Mouse (Mus musculus): ENCODE measurements around the gene Nr4a1. TPM values are rescaled to one million over a fixed set of nuclear protein-coding genes. Genes with fewer than 3 reads are reported as not detected.

The Nr4a1 gene
- total RNA-seq, 2 experiments from 2014 or later = 275 to 349 TPM

- no peak for DNase-seq (ENCODE audit: low spot score in 2 of 2)
Measured at GRCm38 (mm10) chr15:101253563-101253885, 545 bp upstream of the Nr4a1 start.

GRCm38 (mm10) chr15:101255842-101256462, 1.9 kb downstream of the Nr4a1 start:
- DNase-seq (ENCODE audit: low spot score in 2 of 2) = no peak

- no peak for DNase-seq (ENCODE audit: low spot score in 2 of 2)
Measured at GRCm38 (mm10) chr15:101256463-101257206, 2.6 kb downstream of the Nr4a1 start.

GRCm38 (mm10) chr15:101258420-101258819, 4.4 kb downstream of the Nr4a1 start:
- DNase-seq (ENCODE audit: low spot score in 2 of 2) = no peak

GRCm38 (mm10) chr15:101259922-101260321, 5.9 kb downstream of the Nr4a1 start:
- no peak for DNase-seq (ENCODE audit: low spot score in 2 of 2)

GRCm38 (mm10) chr15:101260387-101260786, 6.3 kb downstream of the Nr4a1 start:
- DNase-seq (ENCODE audit: low spot score in 2 of 2) = no peak

GRCm38 (mm10) chr15:101260874-101261622, 7.0 kb downstream of the Nr4a1 start:
- DNase-seq (ENCODE audit: low spot score in 2 of 2) = no peak

- DNase-seq (ENCODE audit: low spot score in 2 of 2) = no peak
Measured at GRCm38 (mm10) chr15:101262502-101262901, 8.4 kb downstream of the Nr4a1 start.

GRCm38 (mm10) chr15:101266132-101266963, 12.3 kb downstream of the Nr4a1 start:
- DNase-seq (ENCODE audit: low spot score in 2 of 2) = peak; percentile 98

GRCm38 (mm10) chr15:101267053-101268032, 13.3 kb downstream of the Nr4a1 start:
- no peak for DNase-seq (ENCODE audit: low spot score in 2 of 2)

- DNase-seq (ENCODE audit: low spot score in 2 of 2) = no peak
Measured at GRCm38 (mm10) chr15:101270101-101270820, 16.2 kb downstream of the Nr4a1 start.

- DNase-seq (ENCODE audit: low spot score in 2 of 2) = no peak
Measured at GRCm38 (mm10) chr15:101271107-101271506, 17.0 kb downstream of the Nr4a1 start.

GRCm38 (mm10) chr15:101271513-101271912, 17.4 kb downstream of the Nr4a1 start:
- no peak for DNase-seq (ENCODE audit: low spot score in 2 of 2)

- DNase-seq (ENCODE audit: low spot score in 2 of 2) = no peak
Measured at GRCm38 (mm10) chr15:101274380-101274779, 20.3 kb downstream of the Nr4a1 start.

- DNase-seq (ENCODE audit: low spot score in 2 of 2) = no peak
Measured at GRCm38 (mm10) chr15:101277351-101277899, 23.4 kb downstream of the Nr4a1 start.

- DNase-seq (ENCODE audit: low spot score in 2 of 2) = no peak
Measured at GRCm38 (mm10) chr15:101278589-101278988, 24.5 kb downstream of the Nr4a1 start.

- peak; percentile 67 to 79 for DNase-seq (ENCODE audit: low spot score in 2 of 2)
Measured at GRCm38 (mm10) chr15:101279430-101279999, 25.4 kb downstream of the Nr4a1 start.

GRCm38 (mm10) chr15:101282471-101282870, 28.4 kb downstream of the Nr4a1 start:
- DNase-seq (ENCODE audit: low spot score in 2 of 2) = no peak
